Mouse (Mus musculus): ENCODE data around the gene Rab6a. TPM values are rescaled to one million over a fixed set of nuclear protein-coding genes. Genes with fewer than 3 reads are reported as not detected.

Gene Rab6a
- polyA plus RNA-seq (2012; rRNA removed; ENCODE audit: low replicate concordance), result 26.5 and 34.5 TPM in 2 replicates

GRCm38 (mm10) chr7:100607214-100608129, at the start of gene Rab6a:
TSS of gene Rab6a (plus strand) at chr7:100607410.

GRCm38 (mm10) chr7:100608130-100608741, 1.0 kb downstream of the Rab6a start, which contains the start of gene Mrpl48:
TSS of gene Mrpl48 (minus strand) at chr7:100608301.

GRCm38 (mm10) chr7:100662231-100662630, 55.0 kb downstream of the Rab6a start, which contains the start of gene Plekhb1:
TSS of gene Plekhb1 (minus strand) at chr7:100662414.

Other genes with a start within 250 kb of the Rab6a start
- 8.4 and 18.8 TPM in 2 replicates for gene C2cd3, start 235.2 kb upstream of the Rab6a start, polyA plus RNA-seq (2012; rRNA removed; ENCODE audit: low replicate concordance)
- gene Ppme1, start 235.1 kb upstream of the Rab6a start, polyA plus RNA-seq (2012; rRNA removed; ENCODE audit: low replicate concordance), result 58.7 and 206 TPM in 2 replicates
- 0.41 TPM in 2 replicates for gene Ucp3, start 134.4 kb upstream of the Rab6a start, polyA plus RNA-seq (2012; rRNA removed; ENCODE audit: low replicate concordance)
- gene Ucp2, start 114.1 kb upstream of the Rab6a start, polyA plus RNA-seq (2012; rRNA removed; ENCODE audit: low replicate concordance), result 908 and 1,967 TPM in 2 replicates
- gene Dnajb13, start 92.5 kb upstream of the Rab6a start, polyA plus RNA-seq (2012; rRNA removed; ENCODE audit: low replicate concordance), result 0.36 TPM in 1 of 2 replicates, not detected in the other
- 9.2 and 14.8 TPM in 2 replicates for gene Coa4, start 70.3 kb upstream of the Rab6a start, polyA plus RNA-seq (2012; rRNA removed; ENCODE audit: low replicate concordance)
- gene Mrpl48, start 891 bp downstream of the Rab6a start, polyA plus RNA-seq (2012; rRNA removed; ENCODE audit: low replicate concordance), result 4.8 and 5.2 TPM in 2 replicates
- 7.5 and 20.7 TPM in 2 replicates for gene Plekhb1, start 55.0 kb downstream of the Rab6a start, polyA plus RNA-seq (2012; rRNA removed; ENCODE audit: low replicate concordance)
- 15.5 and 31.6 TPM in 2 replicates for gene Fam168a, start 99.2 kb downstream of the Rab6a start, polyA plus RNA-seq (2012; rRNA removed; ENCODE audit: low replicate concordance)